Mouse (Mus musculus) frontal cortex, postnatal 14 days (tissue): ENCODE data around the gene Cd82.
A peak's percentile ranks its signal among the peaks of the same experiment; 100 is the strongest.

Experiments used
- DNase-seq, 2 experiments: peaks; one replicate each; pipeline ENCODE4 v3.0.0; 2022; ENCODE audit warnings: low spot score in 2 of 2

The Cd82 gene

GRCm38 (mm10) chr2:93462760-93463159 is at the start of gene Cd82:
Cd82 (minus strand) TSS chr2:93463140.
- peak in 1 of 2 experiments; percentile 15 for DNase-seq

- DNase-seq = no peak
Measured at GRCm38 (mm10) chr2:93512130-93512529, 49.2 kb upstream of the Cd82 start.

GRCm38 (mm10) chr2:93510839-93511238 is 47.9 kb upstream of the Cd82 start:
- DNase-seq = no peak

GRCm38 (mm10) chr2:93509777-93510750 is 47.1 kb upstream of the Cd82 start:
- DNase-seq = no peak

GRCm38 (mm10) chr2:93505091-93505490 is 42.2 kb upstream of the Cd82 start:
- DNase-seq = no peak

- DNase-seq = no peak
Measured at GRCm38 (mm10) chr2:93503353-93503752, 40.4 kb upstream of the Cd82 start.

GRCm38 (mm10) chr2:93501303-93501702 is 38.4 kb upstream of the Cd82 start:
- DNase-seq = no peak

- DNase-seq = no peak
Measured at GRCm38 (mm10) chr2:93497221-93497620, 34.3 kb upstream of the Cd82 start.

GRCm38 (mm10) chr2:93495170-93495569 is 32.2 kb upstream of the Cd82 start:
- DNase-seq = no peak

- no peak for DNase-seq
Measured at GRCm38 (mm10) chr2:93493541-93493940, 30.6 kb upstream of the Cd82 start.

- DNase-seq = no peak
Measured at GRCm38 (mm10) chr2:93490516-93490915, 27.6 kb upstream of the Cd82 start.

GRCm38 (mm10) chr2:93488911-93489587 is 26.1 kb upstream of the Cd82 start:
- DNase-seq = no peak

GRCm38 (mm10) chr2:93485459-93485858 is 22.5 kb upstream of the Cd82 start:
- DNase-seq = no peak

- DNase-seq = no peak
Measured at GRCm38 (mm10) chr2:93482036-93482644, 19.2 kb upstream of the Cd82 start.

GRCm38 (mm10) chr2:93478744-93479143 is 15.8 kb upstream of the Cd82 start:
- DNase-seq = no peak

GRCm38 (mm10) chr2:93477519-93477918 is 14.6 kb upstream of the Cd82 start:
- peak in 1 of 2 experiments; percentile 39 for DNase-seq

- DNase-seq = no peak
Measured at GRCm38 (mm10) chr2:93476487-93476886, 13.5 kb upstream of the Cd82 start.

- DNase-seq = peak; percentile 79 to 90
Measured at GRCm38 (mm10) chr2:93475040-93475439, 12.1 kb upstream of the Cd82 start.

- DNase-seq = no peak
Measured at GRCm38 (mm10) chr2:93473915-93474314, 11.0 kb upstream of the Cd82 start.

GRCm38 (mm10) chr2:93470849-93471576 is 8.1 kb upstream of the Cd82 start:
- DNase-seq = peak; percentile 64 to 82

GRCm38 (mm10) chr2:93470127-93470526 is 7.2 kb upstream of the Cd82 start:
- DNase-seq = peak in 1 of 2 experiments; percentile 27

- no peak for DNase-seq
Measured at GRCm38 (mm10) chr2:93469118-93469517, 6.2 kb upstream of the Cd82 start.
